Mouse (Mus musculus) forebrain, embryonic 15.5 days (tissue): ENCODE measurements around the gene Olfr1490. TPM values are rescaled to one million over a fixed set of nuclear protein-coding genes. Genes with fewer than 3 reads are reported as not detected.
"Not testable (repeated sequence)": the region's sequence is repeated elsewhere in the genome, so short reads cannot be mapped to it uniquely, and the experiment has no call there.

ENCODE experiments used
- ATAC-seq: fragments of 200-750 bp; cut with Nextera tagmentation; replicated peaks from 2 replicates; pipeline ENCODE4 v1.8.0; 2017; ENCODE audit warnings: mild to moderate bottlenecking, moderate TSS enrichment, moderate library complexity
- H3K27ac ChIP-seq: fragments of 300-500 bp; sonication (generic); replicated peaks from 2 replicates; pipeline ENCODE4 v1.5.1; 2015; ENCODE audit warnings: mild to moderate bottlenecking, inconsistent platforms
- H3K27me3 ChIP-seq: fragments of 300-500 bp; sonication (generic); 2 replicates; pipeline ENCODE4 v1.6.1; 2015; ENCODE audit warnings: inconsistent platforms
- H3K36me3 ChIP-seq: fragments of 300-500 bp; sonication (generic); 2 replicates; pipeline ENCODE4 v1.6.1; 2015; ENCODE audit warnings: mild to moderate bottlenecking, inconsistent platforms
- H3K4me1 ChIP-seq: fragments of 300-500 bp; sonication (generic); 2 replicates; pipeline ENCODE4 v1.6.1; 2015; ENCODE audit warnings: inconsistent platforms
- H3K4me2 ChIP-seq: fragments of 300-500 bp; sonication (generic); replicated peaks from 2 replicates; pipeline ENCODE4 v1.6.1; 2015; ENCODE audit warnings: mild to moderate bottlenecking, inconsistent platforms
- H3K4me3 ChIP-seq: fragments of 300-500 bp; sonication (generic); 2 replicates; pipeline ENCODE4 v1.5.1; 2015; ENCODE audit warnings: mild to moderate bottlenecking, inconsistent platforms
- H3K9ac ChIP-seq: fragments of 300-500 bp; sonication (generic); replicated peaks from 2 replicates; pipeline ENCODE4 v1.6.1; 2015; ENCODE audit warnings: mild to moderate bottlenecking, inconsistent platforms
- H3K9me3 ChIP-seq: fragments of 300-500 bp; sonication (generic); 2 replicates; pipeline ENCODE4 v1.6.1; 2016; ENCODE audit warnings: inconsistent platforms
- WGBS: fragments of 180-500 bp; shearing (Covaris S2); methylation state at CpG from one replicate; pipeline ENCODE4 v1.1.7; 2015; ENCODE audit warnings: mixed read lengths; 5-methylcytosine and 5-hydroxymethylcytosine counted together
- microRNA-seq: library from miRNA; unstranded; fragments of <30 nt; microRNA quantifications from one replicate; pipeline ENCODE4, GENCODE M21; 2016
- polyA plus RNA-seq: library from polyadenylated mRNA; unstranded; fragments of >200 nt; fragmentation: Nextera tagmentation; extraction: Ambion mirVana; gene quantifications from 2 replicates; pipeline ENCODE4 v1.2.1, GENCODE M21; 2015

Gene Olfr1490
- not detected in 2 replicates for polyA plus RNA-seq

GRCm38 (mm10) chr19:13650791-13651190 is at the start of gene Olfr1490:
TSS of gene Olfr1490 (plus strand) at chr19:13651091.
- Histone ChIP-seq H3K4me1 (no peaks in the 10 kb centered on the region), H3K9ac (no peak within 1 kb of the TSS)
- ATAC-seq, result no peak

GRCm38 (mm10) chr19:13617075-13617474 is 33.8 kb upstream of the Olfr1490 start, which contains the start of gene Olfr1487:
TSS of gene Olfr1487 (plus strand) at chr19:13617375.
- not testable (repeated sequence) for H3K27me3 ChIP-seq, H3K27ac ChIP-seq, ATAC-seq, H3K9me3 ChIP-seq, H3K4me1 ChIP-seq, H3K9ac ChIP-seq, H3K4me3 ChIP-seq, H3K36me3 ChIP-seq, H3K4me2 ChIP-seq
- WGBS, result 88% methylated on average over 2 of the region's 2 CpGs

More at GRCm38 (mm10) chr19:13650791-13651190, at the start of gene Olfr1490:
- Histone ChIP-seq H3K27me3 (no peaks in the 10 kb centered on the region), H3K27ac (no peak within 1 kb of the TSS), H3K4me2 (no peak within 1 kb of the TSS), H3K4me3 (no peak within 1 kb of the TSS), H3K9me3 (0 out of 2 replicates have a peak, but pooled peaks cover 7% of the 10 kb centered on the region), H3K36me3 (no peaks in the 10 kb centered on the region)
- WGBS, result 47% methylated on average over 1 of the region's 1 CpGs

- Histone ChIP-seq H3K4me1 (no peaks in the 10 kb centered on the region), H3K4me2 (no peak within 1 kb of the TSS), H3K4me3 (no peak within 1 kb of the TSS), H3K9me3 (peaks cover 6% of the 10 kb centered on the region; the same call in 1 of the 2 replicates), H3K36me3 (no peaks in the 10 kb centered on the region), H3K9ac (no peak within 1 kb of the TSS), H3K27me3 (no peaks in the 10 kb centered on the region), H3K27ac (no peak within 1 kb of the TSS)
- no peak for ATAC-seq
- 88% methylated on average over 1 of the region's 1 CpGs for WGBS
Measured at GRCm38 (mm10) chr19:13631321-13631720, 19.6 kb upstream of the Olfr1490 start, which contains the start of gene Olfr1489. TSS of gene Olfr1489 (plus strand) at chr19:13631621.

- no peaks in the 10 kb centered on the region for H3K36me3 ChIP-seq
- no peak within 1 kb of the TSS for H3K9ac ChIP-seq
- no peak within 1 kb of the TSS for H3K4me2 ChIP-seq
- no peak within 1 kb of the TSS for H3K27ac ChIP-seq
- H3K4me1 ChIP-seq, result no peaks in the 10 kb centered on the region
- 78% methylated on average over 3 of the region's 3 CpGs for WGBS
- ATAC-seq, result no peak
- H3K9me3 ChIP-seq, result no peaks in the 10 kb centered on the region
- no peaks in the 10 kb centered on the region for H3K27me3 ChIP-seq
- no peak within 1 kb of the TSS for H3K4me3 ChIP-seq
Measured at GRCm38 (mm10) chr19:13696968-13697367, 46.1 kb downstream of the Olfr1490 start, which contains the start of gene Olfr1491. TSS of gene Olfr1491 (plus strand) at chr19:13697268.

Small RNA genes within 50 kb of the gene (microRNA-seq; reads per million reads assigned to microRNA genes)
- gene Gm23931, result not detected

Other genes starting within 250 kb of the Olfr1490 start
- gene Olfr1469, start 243.2 kb upstream of the Olfr1490 start, polyA plus RNA-seq, result not detected in 2 replicates
- not detected in 2 replicates for gene Olfr1471, start 207.7 kb upstream of the Olfr1490 start, polyA plus RNA-seq
- not detected in 2 replicates for gene Olfr1472, start 195.0 kb upstream of the Olfr1490 start, polyA plus RNA-seq
- gene Olfr1474, start 181.5 kb upstream of the Olfr1490 start, polyA plus RNA-seq, result not detected in 2 replicates
- not detected in 2 replicates for gene Olfr1475, start 170.9 kb upstream of the Olfr1490 start, polyA plus RNA-seq
- gene Olfr1477, start 150.5 kb upstream of the Olfr1490 start, polyA plus RNA-seq, result not detected in 2 replicates
- not detected in 2 replicates for gene Olfr1480, start 123.2 kb upstream of the Olfr1490 start, polyA plus RNA-seq
- gene Olfr1484, start 67.6 kb upstream of the Olfr1490 start, polyA plus RNA-seq, result not detected in 2 replicates
- not detected in 2 replicates for gene Olfr1487, start 33.7 kb upstream of the Olfr1490 start, polyA plus RNA-seq
- gene Olfr1489, start 19.5 kb upstream of the Olfr1490 start, polyA plus RNA-seq, result not detected in 2 replicates
- not detected in 2 replicates for gene Olfr1491, start 46.2 kb downstream of the Olfr1490 start, polyA plus RNA-seq
- not detected in 2 replicates for gene Olfr1493-ps1, start 72.2 kb downstream of the Olfr1490 start, polyA plus RNA-seq
- not detected in 2 replicates for gene Olfr1494, start 88.6 kb downstream of the Olfr1490 start, polyA plus RNA-seq
- gene Olfr1495, start 113.5 kb downstream of the Olfr1490 start, polyA plus RNA-seq, result not detected in 2 replicates
- gene Olfr1496, start 126.8 kb downstream of the Olfr1490 start, polyA plus RNA-seq, result not detected in 2 replicates
- not detected in 2 replicates for gene Olfr1497, start 147.1 kb downstream of the Olfr1490 start, polyA plus RNA-seq
- gene Olfr1499, start 168.4 kb downstream of the Olfr1490 start, polyA plus RNA-seq, result not detected in 2 replicates
- not detected in 2 replicates for gene Olfr1500, start 179.4 kb downstream of the Olfr1490 start, polyA plus RNA-seq
- gene Olfr1501, start 199.6 kb downstream of the Olfr1490 start, polyA plus RNA-seq, result not detected in 2 replicates
- gene Olfr1502, start 210.7 kb downstream of the Olfr1490 start, polyA plus RNA-seq, result not detected in 2 replicates
- gene Olfr1504, start 246.8 kb downstream of the Olfr1490 start, polyA plus RNA-seq, result not detected in 2 replicates